Mouse (Mus musculus) erythroblast, embryonic 14.5 days (primary cell): ENCODE results near the gene Tmem132b. TPM values are rescaled to one million over a fixed set of nuclear protein-coding genes. Genes with fewer than 3 reads are reported as not detected.

Experiments
- H3K27me3 ChIP-seq: 2 replicates; pipeline ENCODE4 v1.6.1; 2012; ENCODE audit warnings: inconsistent platforms; ENCODE audit not compliant: control insufficient read depth
- H3K36me3 ChIP-seq: 2 replicates; pipeline ENCODE4 v1.6.1; 2012; ENCODE audit warnings: mild to moderate bottlenecking, inconsistent platforms; ENCODE audit not compliant: control insufficient read depth
- H3K4me1 ChIP-seq: 2 replicates; pipeline ENCODE4 v1.6.1; 2012; ENCODE audit warnings: inconsistent platforms; ENCODE audit not compliant: control insufficient read depth
- H3K4me3 ChIP-seq: replicated peaks from 2 replicates; pipeline ENCODE3; 2012; ENCODE audit warnings: moderate library complexity, mild to moderate bottlenecking, inconsistent platforms
- H3K9me3 ChIP-seq: 2 replicates; pipeline ENCODE4 v1.6.1; 2012; ENCODE audit warnings: low read length, inconsistent platforms, mixed read lengths; ENCODE audit not compliant: control insufficient read depth
- GATA1 ChIP-seq: IDR thresholded peaks from 2 replicates; pipeline ENCODE4 v1.6.1; 2012; ENCODE audit warnings: low read length, inconsistent platforms, mixed read lengths
- TAL1 ChIP-seq: IDR thresholded peaks from 3 replicates; pipeline ENCODE4 v1.6.1; 2012; ENCODE audit warnings: low read length, inconsistent platforms, mixed read lengths
- polyA plus RNA-seq: library from polyadenylated mRNA; stranded (reverse); fragments of >175 nt; gene quantifications from 2 replicates; pipeline ENCODE4 v1.2.3, GENCODE M21; 2012

The Tmem132b gene
- polyA plus RNA-seq, 1 experiment: not detected

DNA sequence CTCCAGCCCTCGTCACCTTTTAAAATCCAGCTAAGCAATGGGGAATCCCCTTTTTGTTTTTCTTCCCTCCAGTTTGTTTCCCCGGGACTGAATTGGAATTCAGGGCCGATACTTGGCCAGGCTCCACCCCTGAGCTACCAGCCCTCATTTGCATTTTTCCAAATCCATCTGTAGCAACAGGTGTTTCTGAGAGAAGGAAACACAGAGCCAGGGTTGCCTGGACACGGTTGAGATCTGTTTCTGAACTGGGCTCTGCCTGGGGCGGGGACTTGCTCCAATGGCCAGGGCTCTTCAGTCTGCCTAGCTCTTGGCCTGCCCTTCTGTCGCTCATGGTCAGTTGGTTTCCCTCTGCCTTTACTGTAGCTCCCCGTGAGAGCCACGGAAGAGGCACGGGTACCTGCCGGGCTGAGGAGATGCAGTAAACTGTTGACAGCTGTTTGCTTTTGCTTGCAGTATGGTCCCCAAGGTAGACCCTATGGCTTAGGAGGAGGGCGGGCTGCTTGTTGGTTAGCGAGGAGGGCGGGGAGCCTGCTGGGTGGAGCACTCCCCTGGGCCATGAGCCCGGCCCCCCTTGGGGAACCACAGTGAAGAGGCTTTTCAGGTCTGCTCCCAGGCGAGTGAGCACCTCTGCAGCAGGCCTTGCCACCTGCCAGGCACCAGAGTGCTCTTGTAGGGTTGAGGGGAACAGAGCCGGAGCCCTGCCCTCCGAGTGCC lies 39.0 kb upstream of the Tmem132b start:
- H3K4me1 ChIP-seq: peaks cover 2% of the 10 kb centered on the region; the same call in 1 of the 2 replicates
- H3K27me3 ChIP-seq: no peaks in the 10 kb centered on the region
- H3K4me3 ChIP-seq: no peak overlapping the region
- no peaks in the 10 kb centered on the region for H3K9me3 ChIP-seq
- H3K36me3 ChIP-seq: peaks cover 47% of the 10 kb centered on the region
- TF ChIP-seq GATA1 (no peak), TAL1 (no peak)

DNA sequence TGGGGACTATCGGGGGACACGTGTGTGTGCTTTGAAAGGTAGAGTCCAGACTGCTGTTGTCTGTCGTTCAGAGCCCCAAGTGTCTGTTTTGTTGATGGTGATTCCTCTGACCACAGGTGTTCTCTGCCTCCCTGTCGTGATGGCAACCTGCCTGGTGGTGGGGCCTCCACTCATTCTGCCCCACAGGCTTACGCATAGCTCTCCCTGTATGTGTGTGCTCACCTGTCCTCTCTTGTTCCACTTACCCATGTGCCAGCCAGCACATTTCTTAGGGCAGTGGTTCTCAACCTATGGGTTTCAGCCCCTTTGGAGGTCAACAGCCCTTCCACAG lies 38.5 kb upstream of the Tmem132b start:
- Histone ChIP-seq H3K36me3 (peaks cover 43% of the 10 kb centered on the region), H3K27me3 (no peaks in the 10 kb centered on the region), H3K4me1 (peaks cover 2% of the 10 kb centered on the region; the same call in 1 of the 2 replicates), H3K9me3 (no peaks in the 10 kb centered on the region), H3K4me3 (no peak overlapping the region)
- TF ChIP-seq TAL1 (no peak), GATA1 (no peak)

DNA sequence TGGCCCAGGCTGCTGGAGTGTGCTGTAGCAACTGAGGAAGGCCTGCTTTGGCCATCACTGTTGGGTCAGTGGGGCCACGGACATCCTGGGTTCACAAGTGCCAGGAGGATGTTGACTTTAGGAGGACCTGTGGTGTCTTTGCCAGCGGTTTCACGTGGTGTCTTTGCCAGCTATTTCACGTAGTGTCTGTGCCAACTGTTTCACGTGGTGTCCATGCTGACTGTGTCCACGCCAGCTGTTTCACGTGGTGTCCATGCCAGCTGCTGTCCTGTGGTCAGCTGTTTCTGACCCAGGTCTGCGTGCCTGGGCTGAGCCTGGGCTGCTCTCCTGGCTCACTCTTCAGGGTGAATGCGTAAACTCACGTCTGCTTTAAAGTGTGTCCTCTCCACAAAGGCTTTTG lies 35.9 kb upstream of the Tmem132b start:
- peaks cover 36% of the 10 kb centered on the region for H3K36me3 ChIP-seq
- no peaks in the 10 kb centered on the region for H3K27me3 ChIP-seq
- H3K4me3 ChIP-seq: no peak overlapping the region
- H3K9me3 ChIP-seq: no peaks in the 10 kb centered on the region
- H3K4me1 ChIP-seq: peaks cover 2% of the 10 kb centered on the region; the same call in 1 of the 2 replicates
- TF ChIP-seq GATA1 (no peak), TAL1 (no peak)

DNA sequence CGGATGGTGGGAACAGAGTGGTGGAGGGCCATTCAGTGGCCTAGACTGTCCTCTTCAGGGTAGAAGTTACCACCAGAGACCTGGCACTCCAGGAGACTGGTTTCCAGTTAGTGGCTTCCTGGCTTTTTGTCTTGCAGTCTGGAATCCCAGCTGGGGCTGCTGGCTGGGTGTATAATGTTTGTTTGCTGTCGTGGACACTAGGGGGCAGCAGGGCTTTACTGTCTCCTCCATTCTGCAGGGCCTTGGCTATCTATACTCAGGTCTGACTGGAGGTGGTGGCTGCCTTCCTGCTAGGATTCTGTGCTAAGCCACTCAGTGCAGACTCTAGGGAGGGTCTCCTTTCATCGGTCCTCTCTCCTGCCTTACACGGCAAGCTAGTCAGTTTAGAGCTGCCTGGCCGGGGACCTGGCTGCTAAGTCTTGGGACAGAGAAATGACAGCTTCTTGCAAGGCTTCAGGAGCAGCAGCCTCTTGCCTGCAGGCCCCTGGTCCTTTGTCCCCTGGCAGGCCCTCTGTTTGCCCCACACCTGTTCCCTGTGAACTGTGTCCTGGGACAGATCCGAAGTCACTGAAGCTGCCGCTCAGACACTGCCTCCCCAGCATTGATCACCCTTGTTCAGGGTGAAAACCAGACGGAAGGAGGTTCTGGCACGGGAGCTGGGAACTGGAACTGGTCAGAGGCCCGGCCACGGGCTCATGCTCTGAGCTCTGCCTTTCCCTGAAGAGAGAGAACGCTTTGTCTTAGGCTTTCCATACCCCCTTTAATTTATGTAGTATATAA lies 33.6 kb upstream of the Tmem132b start:
- H3K4me3 ChIP-seq: no peak overlapping the region
- H3K36me3 ChIP-seq: peaks cover 30% of the 10 kb centered on the region
- H3K9me3 ChIP-seq: no peaks in the 10 kb centered on the region
- no peaks in the 10 kb centered on the region for H3K27me3 ChIP-seq
- TF ChIP-seq GATA1: no peak
- no peak for TF ChIP-seq TAL1
- no peaks in the 10 kb centered on the region for H3K4me1 ChIP-seq

DNA sequence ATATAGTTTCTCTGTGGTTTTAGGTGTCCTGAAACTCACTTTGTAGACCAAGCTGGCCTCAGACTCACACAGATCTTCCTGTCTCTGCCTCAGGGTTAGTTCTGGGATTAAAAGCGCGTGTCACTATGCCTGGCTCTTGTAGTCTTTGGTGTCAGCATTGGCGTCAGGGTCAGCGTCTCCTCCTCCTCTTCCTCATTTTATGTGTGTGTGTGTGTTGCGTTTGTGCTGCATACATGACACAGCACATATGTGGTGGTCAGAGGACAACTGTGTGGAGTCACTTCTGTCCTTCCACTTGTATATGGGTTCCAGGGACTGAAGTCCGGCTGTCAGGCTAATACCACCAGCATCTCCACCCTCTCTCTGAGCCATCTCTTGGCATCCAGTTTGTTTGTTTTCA lies 30.1 kb upstream of the Tmem132b start:
- Histone ChIP-seq H3K36me3 (peaks cover 39% of the 10 kb centered on the region), H3K9me3 (no peaks in the 10 kb centered on the region), H3K4me1 (no peaks in the 10 kb centered on the region), H3K4me3 (no peak overlapping the region), H3K27me3 (no peaks in the 10 kb centered on the region)
- no peak for TF ChIP-seq TAL1
- TF ChIP-seq GATA1: no peak

DNA sequence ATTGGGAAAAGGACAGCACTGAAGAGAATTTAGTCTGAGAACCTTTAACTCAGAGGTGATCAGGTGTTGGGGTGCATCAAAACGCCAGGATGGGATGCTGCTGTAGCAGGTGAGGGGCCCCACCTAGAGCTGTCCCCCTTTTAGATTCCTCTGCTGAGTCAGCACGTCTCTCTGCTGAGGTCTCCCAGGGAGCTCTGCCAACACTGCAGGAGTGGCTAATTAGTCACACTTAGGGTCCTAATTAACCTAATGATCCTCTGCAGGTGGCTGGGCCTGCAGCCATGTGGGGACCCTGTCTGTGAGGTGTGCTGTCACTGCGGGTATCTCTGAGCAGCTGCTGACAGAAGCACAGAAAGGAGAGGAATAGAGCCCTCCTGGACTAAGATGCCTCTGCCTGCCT lies 29.4 kb upstream of the Tmem132b start:
- H3K4me1 ChIP-seq: no peaks in the 10 kb centered on the region
- TF ChIP-seq TAL1: no peak
- no peak for TF ChIP-seq GATA1
- H3K4me3 ChIP-seq: no peak overlapping the region
- no peaks in the 10 kb centered on the region for H3K9me3 ChIP-seq
- no peaks in the 10 kb centered on the region for H3K27me3 ChIP-seq
- H3K36me3 ChIP-seq: peaks cover 42% of the 10 kb centered on the region

DNA sequence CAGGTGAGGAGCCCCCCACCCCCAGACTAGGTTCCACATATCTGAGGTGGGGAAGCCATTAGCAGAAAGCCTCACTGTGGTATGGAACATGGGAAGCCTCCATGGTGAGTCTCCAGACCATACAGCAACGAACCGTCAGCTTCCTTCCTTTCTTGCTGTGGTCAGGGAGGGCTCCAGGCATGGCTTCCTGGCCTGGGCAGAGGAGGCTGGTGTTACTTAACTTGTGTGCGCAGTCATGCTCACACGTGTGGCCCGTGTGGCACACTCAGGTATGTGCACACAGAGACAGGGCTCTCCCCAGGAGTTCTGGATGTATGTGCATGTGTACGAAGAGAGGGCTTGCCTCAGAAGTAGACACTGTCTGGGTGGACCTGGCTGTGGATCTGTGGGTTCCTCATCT lies 27.9 kb upstream of the Tmem132b start:
- Histone ChIP-seq H3K4me3 (no peak overlapping the region), H3K27me3 (no peaks in the 10 kb centered on the region), H3K9me3 (peaks cover 4% of the 10 kb centered on the region; the same call in 1 of the 2 replicates), H3K36me3 (peaks cover 49% of the 10 kb centered on the region), H3K4me1 (no peaks in the 10 kb centered on the region)
- TF ChIP-seq GATA1: no peak
- TF ChIP-seq TAL1: no peak

DNA sequence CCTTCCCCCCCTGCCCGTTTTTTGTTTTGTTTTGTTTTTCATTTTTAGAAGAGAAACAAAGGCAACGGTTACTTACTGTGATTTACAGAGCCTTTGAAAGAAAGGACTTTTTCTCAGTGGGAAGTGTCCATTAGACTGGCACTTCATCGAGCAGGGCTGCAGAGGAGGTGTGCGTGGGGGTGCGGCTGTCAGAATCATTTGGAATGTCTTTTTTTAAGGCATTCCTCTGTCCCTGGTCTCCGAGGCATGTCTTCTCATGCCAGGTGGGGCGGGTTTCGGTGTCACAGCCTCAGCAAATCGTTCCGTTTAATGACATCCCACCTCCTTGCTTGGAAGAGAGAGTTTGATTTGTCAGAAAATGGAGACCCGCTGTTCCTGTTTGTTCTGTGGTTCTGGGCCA lies 26.9 kb upstream of the Tmem132b start:
- no peak for TF ChIP-seq GATA1
- no peak for TF ChIP-seq TAL1
- H3K9me3 ChIP-seq: peaks cover 4% of the 10 kb centered on the region; the same call in 1 of the 2 replicates
- H3K36me3 ChIP-seq: peaks cover 54% of the 10 kb centered on the region

DNA sequence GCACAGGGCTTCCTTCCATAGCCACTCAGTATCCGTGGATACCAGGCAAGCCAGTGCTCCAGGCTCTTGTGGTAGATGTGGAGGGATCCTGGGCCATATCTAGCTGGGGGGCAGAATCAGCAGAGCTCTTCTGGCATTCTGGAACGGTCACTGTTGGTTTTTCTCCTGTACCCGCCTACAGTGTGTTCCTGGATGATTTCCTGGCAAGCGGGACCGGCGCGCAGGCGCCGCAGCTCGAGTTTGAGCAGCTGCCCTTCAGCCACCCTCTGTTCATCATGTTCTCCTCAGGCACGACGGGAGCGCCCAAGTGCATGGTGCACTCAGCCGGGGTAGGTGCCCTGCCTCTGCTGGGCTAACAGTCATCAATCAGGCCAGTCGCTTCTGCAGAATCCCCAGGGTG lies 25.6 kb upstream of the Tmem132b start:
- H3K4me3 ChIP-seq: no peak overlapping the region
- peaks cover 54% of the 10 kb centered on the region for H3K36me3 ChIP-seq
- H3K4me1 ChIP-seq: no peaks in the 10 kb centered on the region
- H3K27me3 ChIP-seq: no peaks in the 10 kb centered on the region
- TF ChIP-seq TAL1: no peak
- no peak for TF ChIP-seq GATA1
- peaks cover 4% of the 10 kb centered on the region; the same call in 1 of the 2 replicates for H3K9me3 ChIP-seq

More for the DNA sequence above, 26.9 kb upstream of the Tmem132b start:
- Histone ChIP-seq H3K4me1 (no peaks in the 10 kb centered on the region), H3K27me3 (no peaks in the 10 kb centered on the region), H3K4me3 (no peak overlapping the region)
